Mouse (Mus musculus) forebrain, embryonic 15.5 days (tissue): ENCODE results near the gene Kctd8. TPM values are rescaled to one million over a fixed set of nuclear protein-coding genes. Genes with fewer than 3 reads are reported as not detected.
A peak's percentile ranks its signal among the peaks of the same experiment; 100 is the strongest.

Source experiments
- ATAC-seq: fragments of 200-750 bp; cut with Nextera tagmentation; replicated peaks from 2 replicates; pipeline ENCODE4 v1.8.0; 2017; ENCODE audit warnings: mild to moderate bottlenecking, moderate TSS enrichment, moderate library complexity
- H3K27ac ChIP-seq: fragments of 300-500 bp; sonication (generic); replicated peaks from 2 replicates; pipeline ENCODE4 v1.5.1; 2015; ENCODE audit warnings: mild to moderate bottlenecking, inconsistent platforms
- H3K27me3 ChIP-seq: fragments of 300-500 bp; sonication (generic); 2 replicates; pipeline ENCODE4 v1.6.1; 2015; ENCODE audit warnings: inconsistent platforms
- H3K36me3 ChIP-seq: fragments of 300-500 bp; sonication (generic); 2 replicates; pipeline ENCODE4 v1.6.1; 2015; ENCODE audit warnings: mild to moderate bottlenecking, inconsistent platforms
- H3K4me1 ChIP-seq: fragments of 300-500 bp; sonication (generic); 2 replicates; pipeline ENCODE4 v1.6.1; 2015; ENCODE audit warnings: inconsistent platforms
- H3K4me2 ChIP-seq: fragments of 300-500 bp; sonication (generic); replicated peaks from 2 replicates; pipeline ENCODE4 v1.6.1; 2015; ENCODE audit warnings: mild to moderate bottlenecking, inconsistent platforms
- H3K4me3 ChIP-seq: fragments of 300-500 bp; sonication (generic); 2 replicates; pipeline ENCODE4 v1.5.1; 2015; ENCODE audit warnings: mild to moderate bottlenecking, inconsistent platforms
- H3K9ac ChIP-seq: fragments of 300-500 bp; sonication (generic); replicated peaks from 2 replicates; pipeline ENCODE4 v1.6.1; 2015; ENCODE audit warnings: mild to moderate bottlenecking, inconsistent platforms
- H3K9me3 ChIP-seq: fragments of 300-500 bp; sonication (generic); 2 replicates; pipeline ENCODE4 v1.6.1; 2016; ENCODE audit warnings: inconsistent platforms
- WGBS: fragments of 180-500 bp; shearing (Covaris S2); methylation state at CpG from one replicate; pipeline ENCODE4 v1.1.7; 2015; ENCODE audit warnings: mixed read lengths; 5-methylcytosine and 5-hydroxymethylcytosine counted together
- polyA plus RNA-seq: library from polyadenylated mRNA; unstranded; fragments of >200 nt; fragmentation: Nextera tagmentation; extraction: Ambion mirVana; gene quantifications from 2 replicates; pipeline ENCODE4 v1.2.1, GENCODE M21; 2015

The Kctd8 gene
- 5.9 and 6.6 TPM in 2 replicates for polyA plus RNA-seq

DNA sequence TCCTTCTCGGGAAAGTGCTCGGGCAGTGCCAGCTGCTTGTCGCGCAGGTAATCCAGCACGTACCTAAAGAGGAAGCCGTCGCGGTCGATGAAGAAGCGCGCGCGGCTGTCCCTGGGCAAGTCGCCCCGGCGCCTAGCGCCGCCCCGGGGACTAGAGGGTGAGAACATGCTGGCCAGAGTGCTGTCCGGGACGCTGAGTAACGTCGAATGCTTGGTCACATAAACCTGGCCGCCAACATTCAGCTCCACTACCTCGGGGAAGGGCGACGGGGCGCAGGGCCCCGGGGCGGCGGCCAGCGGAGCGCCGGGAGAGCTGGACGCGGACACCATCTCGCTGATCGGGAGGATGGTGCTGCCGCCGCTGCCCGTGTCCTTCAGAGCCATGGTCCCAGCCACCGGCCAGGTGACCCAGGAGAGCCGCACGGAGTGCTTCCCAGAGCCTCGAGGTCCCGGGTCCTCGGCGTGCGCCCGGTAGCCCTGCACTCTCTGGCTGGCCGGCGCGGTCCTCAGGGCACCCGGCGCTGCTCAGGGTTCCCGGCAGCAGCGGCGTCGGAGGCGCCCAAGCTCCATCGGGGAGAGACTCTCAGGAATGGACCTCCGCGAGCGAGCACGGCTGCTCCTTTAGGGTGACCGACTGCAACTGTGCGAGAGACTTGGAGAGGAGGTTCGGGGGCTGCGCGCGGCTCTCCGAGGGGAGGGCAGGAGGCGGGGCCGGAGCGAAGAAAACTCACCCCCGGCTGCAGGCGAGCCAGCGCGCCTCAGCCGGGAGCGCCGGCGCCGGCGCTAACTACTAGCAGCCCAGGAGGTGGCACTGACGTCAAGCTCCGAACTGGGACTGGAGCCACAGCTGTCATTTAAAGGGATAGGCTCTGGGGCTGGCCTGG is at the start of gene Kctd8:
Kctd8 (minus strand) TSS at position 761 of the 883 bp plus-strand sequence.
- H3K9ac ChIP-seq = peak within 1 kb of the TSS; percentile 67
- peak; percentile 96 for ATAC-seq
- WGBS = under 1% methylated on average over 85 of the region's 87 CpGs

DNA sequence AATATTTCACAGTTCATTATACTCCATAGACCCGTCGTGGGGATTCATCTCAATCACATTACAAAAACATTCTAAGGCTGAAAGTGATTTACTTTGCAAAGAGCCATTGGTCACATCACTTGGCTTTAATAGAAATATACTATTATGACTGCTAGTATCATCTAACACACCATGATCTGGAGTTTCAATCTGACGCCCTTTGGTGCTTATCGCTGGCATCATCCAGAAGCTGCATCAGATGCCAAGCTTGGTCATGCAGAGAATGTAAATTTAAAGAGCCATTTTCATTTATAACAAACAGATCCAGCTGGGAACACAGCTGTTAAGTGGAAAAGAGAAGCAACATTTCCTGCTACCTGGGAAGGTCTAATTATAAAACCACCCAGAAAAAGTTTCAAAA is 37.6 kb upstream of the Kctd8 start:
- Histone ChIP-seq H3K27ac (no peak overlapping the region), H3K4me2 (no peak overlapping the region), H3K4me3 (no peak overlapping the region), H3K4me1 (no peaks in the 10 kb centered on the region), H3K27me3 (no peaks in the 10 kb centered on the region), H3K9ac (no peak overlapping the region), H3K9me3 (no peaks in the 10 kb centered on the region), H3K36me3 (no peaks in the 10 kb centered on the region)
- 88% methylated on average over 4 of the region's 4 CpGs for WGBS
- no peak for ATAC-seq

More for the DNA sequence above, at the start of gene Kctd8:
- peaks cover 18% of the 10 kb centered on the region for H3K4me1 ChIP-seq
- H3K4me2 ChIP-seq = peak within 1 kb of the TSS; percentile 97
- no peaks in the 10 kb centered on the region for H3K9me3 ChIP-seq
- H3K36me3 ChIP-seq = no peaks in the 10 kb centered on the region
- H3K27ac ChIP-seq = no peak within 1 kb of the TSS
- H3K4me3 ChIP-seq = peak within 1 kb of the TSS; percentile 76
- H3K27me3 ChIP-seq = 0 out of 2 replicates have a peak, but pooled peaks cover 10% of the 10 kb centered on the region

DNA sequence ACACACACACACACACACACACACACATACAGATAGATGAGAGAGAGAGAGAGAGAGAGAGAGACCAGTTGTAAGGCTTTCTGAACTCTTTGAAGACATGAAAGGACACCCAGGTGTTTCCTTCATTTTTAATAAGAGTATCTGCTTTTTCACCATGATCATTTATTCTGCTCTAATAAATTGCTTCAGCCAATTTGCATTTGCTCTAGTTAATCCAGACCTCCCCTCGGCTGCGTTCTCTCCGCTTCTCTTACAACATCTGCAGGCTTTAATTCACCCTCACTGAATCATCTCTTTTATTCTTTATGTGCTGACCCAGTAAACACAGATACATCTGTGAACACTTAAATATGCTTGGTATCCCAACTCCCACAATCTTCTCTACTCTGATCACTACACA is 9.1 kb upstream of the Kctd8 start:
- no peak overlapping the region for H3K27ac ChIP-seq
- WGBS = 61% methylated on average over 3 of the region's 3 CpGs

DNA sequence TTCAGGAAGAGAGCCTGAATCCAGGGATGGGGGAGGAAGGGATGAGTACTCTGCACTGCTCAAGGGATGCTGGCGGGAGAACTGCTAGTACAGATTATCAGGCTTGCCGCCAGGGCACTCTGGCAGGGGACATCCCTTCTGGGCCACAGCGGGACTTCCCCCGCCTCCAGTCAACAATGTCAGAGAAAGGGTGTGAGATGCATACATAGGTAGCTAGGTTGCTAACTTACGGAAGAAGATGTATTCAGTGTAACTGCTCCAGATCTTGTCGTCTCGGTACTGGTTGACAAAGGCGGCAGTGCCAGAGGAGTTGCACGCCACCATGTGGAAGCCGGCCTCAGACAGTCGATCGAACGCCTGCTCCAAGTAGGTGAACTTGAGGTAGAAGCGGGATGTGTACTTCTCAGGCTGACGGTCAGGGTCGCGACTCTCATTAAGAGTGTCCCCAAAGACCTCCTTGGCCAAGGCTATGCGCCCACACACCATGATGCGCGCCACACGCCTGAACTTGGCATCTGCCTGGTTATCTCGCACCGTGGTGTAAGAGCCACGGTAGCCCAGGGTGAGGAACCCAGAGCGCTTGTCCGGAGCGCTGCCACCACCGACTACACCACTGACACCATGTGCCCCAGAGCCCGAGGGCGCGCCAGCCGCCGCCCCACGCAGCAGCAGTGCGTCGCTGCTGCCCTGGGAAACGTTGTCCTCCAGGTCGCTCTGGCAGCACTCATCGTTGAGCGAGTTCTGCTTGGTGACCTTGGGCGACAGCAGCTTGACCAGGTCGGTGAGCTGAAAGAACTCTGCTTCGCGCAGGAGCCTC is 1.2 kb downstream of the Kctd8 start:
- peak overlapping the region; percentile 67 for H3K9ac ChIP-seq
- peaks cover 18% of the 10 kb centered on the region for H3K4me1 ChIP-seq
- peak overlapping the region; percentile 76 for H3K4me3 ChIP-seq
- no peaks in the 10 kb centered on the region for H3K36me3 ChIP-seq
- no peaks in the 10 kb centered on the region for H3K9me3 ChIP-seq
- H3K4me2 ChIP-seq = peak overlapping the region; percentile 97
- H3K27ac ChIP-seq = no peak overlapping the region
- ATAC-seq = peak; percentile 52
- WGBS = under 1% methylated on average over 44 of the region's 44 CpGs
- H3K27me3 ChIP-seq = 0 out of 2 replicates have a peak, but pooled peaks cover 10% of the 10 kb centered on the region

More for the DNA sequence above, 9.1 kb upstream of the Kctd8 start:
- Histone ChIP-seq H3K36me3 (no peaks in the 10 kb centered on the region), H3K4me1 (no peaks in the 10 kb centered on the region), H3K4me3 (no peak overlapping the region), H3K9me3 (no peaks in the 10 kb centered on the region), H3K4me2 (no peak overlapping the region), H3K27me3 (no peaks in the 10 kb centered on the region), H3K9ac (no peak overlapping the region)
- ATAC-seq = no peak

DNA sequence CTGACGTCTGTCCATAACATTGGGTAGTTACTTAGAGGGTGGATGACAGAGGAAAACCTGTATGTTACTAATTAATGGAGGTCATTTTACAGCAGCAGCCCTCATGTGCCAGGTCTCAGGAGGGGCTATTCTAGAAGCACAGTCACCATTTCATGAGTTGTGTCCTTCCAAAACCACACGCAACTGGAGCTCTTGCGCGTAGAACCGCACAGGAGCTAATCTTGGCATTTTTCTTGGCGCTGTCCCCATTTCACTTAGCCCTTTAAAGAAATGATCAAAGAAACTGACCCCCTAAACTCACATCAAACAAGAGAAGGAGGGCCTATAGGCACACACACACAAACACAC is 1.9 kb downstream of the Kctd8 start:
- ATAC-seq = no peak
- 74% methylated on average over 6 of the region's 6 CpGs for WGBS
- Histone ChIP-seq H3K27ac (no peak overlapping the region), H3K4me3 (peak overlapping the region; percentile 76), H3K27me3 (0 out of 2 replicates have a peak, but pooled peaks cover 10% of the 10 kb centered on the region), H3K4me1 (peaks cover 18% of the 10 kb centered on the region), H3K9ac (no peak overlapping the region), H3K4me2 (peak overlapping the region; percentile 97), H3K9me3 (no peaks in the 10 kb centered on the region), H3K36me3 (no peaks in the 10 kb centered on the region)

DNA sequence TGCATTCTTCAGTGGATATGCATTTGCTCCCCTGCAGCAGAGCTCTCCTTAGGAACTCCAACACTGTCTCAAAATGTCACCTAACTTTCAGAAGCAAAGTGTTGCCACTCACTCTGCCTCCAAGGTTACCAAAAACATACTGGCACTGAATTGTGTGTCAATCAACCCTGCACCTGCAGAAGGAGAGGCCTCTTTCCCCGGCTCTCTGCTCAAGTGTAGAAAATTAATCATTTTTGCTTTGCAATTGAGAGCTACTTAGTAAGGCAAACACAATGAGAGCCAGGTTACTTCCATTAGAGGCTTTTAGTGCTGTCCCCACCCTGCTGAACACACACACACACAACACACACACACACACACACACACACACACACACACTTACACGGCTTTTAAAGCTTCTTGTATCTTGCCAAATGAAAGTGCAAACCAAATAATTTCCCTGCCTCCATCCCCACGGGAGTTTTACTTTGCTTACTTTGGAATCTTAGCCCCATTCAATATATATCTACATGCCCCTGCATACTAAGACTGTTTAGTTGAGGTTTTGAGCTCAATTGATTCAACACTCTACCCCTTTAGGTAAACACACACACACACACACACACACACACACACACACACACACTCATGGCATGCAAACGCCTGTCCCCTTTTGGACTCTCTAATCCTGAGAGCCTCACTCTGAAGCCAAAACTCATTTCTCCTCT is 2.4 kb downstream of the Kctd8 start:
- Histone ChIP-seq H3K4me1 (peaks cover 18% of the 10 kb centered on the region), H3K36me3 (no peaks in the 10 kb centered on the region), H3K4me2 (peak overlapping the region; percentile 97), H3K4me3 (peak overlapping the region; percentile 76), H3K9me3 (no peaks in the 10 kb centered on the region), H3K9ac (no peak overlapping the region), H3K27me3 (0 out of 2 replicates have a peak, but pooled peaks cover 10% of the 10 kb centered on the region), H3K27ac (no peak overlapping the region)
- 33% methylated on average over 4 of the region's 4 CpGs for whole genome bisulfite sequencing
- no peak for ATAC-seq

DNA sequence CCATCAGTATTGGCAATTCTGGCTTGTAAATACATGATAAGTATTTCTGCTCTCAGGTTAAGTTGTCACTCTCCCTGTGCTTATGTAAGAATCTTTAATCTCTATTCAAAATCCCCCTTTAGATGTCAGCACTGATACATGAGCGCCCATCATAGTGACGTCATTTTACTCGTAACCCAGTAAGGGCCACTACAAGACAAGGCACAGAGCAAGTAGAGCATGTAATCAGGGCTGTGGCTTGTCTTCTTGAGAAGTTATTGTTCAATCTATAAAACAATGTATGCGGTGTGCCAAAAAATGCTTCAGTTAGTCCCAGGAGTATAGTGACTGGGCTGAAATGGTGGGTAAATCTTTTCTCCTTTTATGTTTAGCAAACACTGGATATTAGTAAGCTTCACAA is 13.9 kb downstream of the Kctd8 start:
- Histone ChIP-seq H3K4me1 (no peaks in the 10 kb centered on the region), H3K27me3 (no peaks in the 10 kb centered on the region), H3K4me3 (no peak overlapping the region), H3K4me2 (no peak overlapping the region), H3K9ac (no peak overlapping the region), H3K27ac (no peak overlapping the region), H3K9me3 (no peaks in the 10 kb centered on the region), H3K36me3 (no peaks in the 10 kb centered on the region)
- 67% methylated on average over 4 of the region's 4 CpGs for WGBS
- ATAC-seq = no peak

DNA sequence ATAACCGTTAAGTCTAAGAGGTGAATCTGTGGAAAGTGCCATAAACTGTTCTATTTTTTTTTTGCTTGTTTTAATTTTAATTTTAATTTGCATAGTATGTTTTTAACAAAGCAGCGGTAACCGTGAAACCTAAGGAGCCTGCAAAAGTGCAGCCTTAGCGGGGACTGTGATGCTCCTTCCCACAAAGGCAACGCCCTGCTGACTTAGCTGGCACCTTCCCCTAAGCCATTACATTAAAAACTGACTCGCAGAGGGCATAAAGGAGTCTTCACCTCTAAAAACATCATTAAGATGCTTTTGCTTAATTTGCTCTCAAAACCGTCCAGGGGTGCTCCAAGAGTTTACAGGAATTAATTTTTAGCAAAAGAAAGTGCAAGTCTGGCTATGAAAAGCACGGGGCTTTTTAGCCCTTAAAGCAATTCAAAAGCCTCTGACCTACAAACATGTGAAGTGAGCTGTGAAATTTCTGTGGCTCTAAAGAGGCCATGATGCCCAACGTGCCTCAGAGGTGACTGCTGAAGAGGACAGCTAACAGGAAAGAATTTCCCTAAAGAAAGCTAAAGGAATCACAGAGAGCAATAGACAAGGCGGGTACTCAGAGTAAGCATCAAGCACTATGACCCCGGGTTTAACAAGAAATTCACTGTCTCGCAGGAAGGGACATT is 16.8 kb downstream of the Kctd8 start:
- no peak overlapping the region for H3K4me2 ChIP-seq
- no peak overlapping the region for H3K9ac ChIP-seq
- H3K4me3 ChIP-seq = no peak overlapping the region
- H3K4me1 ChIP-seq = no peaks in the 10 kb centered on the region
- WGBS = 16% methylated on average over 12 of the region's 12 CpGs
- no peaks in the 10 kb centered on the region for H3K27me3 ChIP-seq
- ATAC-seq = no peak
- H3K27ac ChIP-seq = no peak overlapping the region
- H3K9me3 ChIP-seq = no peaks in the 10 kb centered on the region
- H3K36me3 ChIP-seq = no peaks in the 10 kb centered on the region

DNA sequence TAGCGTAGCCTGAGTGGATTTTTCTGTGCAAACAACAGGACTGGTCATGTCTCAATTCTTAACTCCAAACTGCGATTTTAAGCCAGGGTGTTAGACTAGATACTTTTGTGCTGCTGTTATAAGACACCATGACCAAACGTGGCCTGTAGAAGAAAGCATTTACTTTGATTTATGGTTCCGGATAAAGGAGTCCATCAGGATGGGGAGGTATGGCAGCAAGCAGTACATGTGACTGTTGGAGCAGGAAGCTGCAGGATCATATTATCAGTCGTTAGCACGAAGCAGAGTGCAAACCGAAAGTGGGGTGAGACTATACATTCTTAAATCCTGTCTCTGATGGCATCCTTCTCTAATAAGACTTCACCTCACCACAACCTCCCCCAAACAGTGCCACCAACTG is 28.9 kb downstream of the Kctd8 start:
- no peak overlapping the region for H3K4me3 ChIP-seq
- H3K9me3 ChIP-seq = no peaks in the 10 kb centered on the region
- no peaks in the 10 kb centered on the region for H3K4me1 ChIP-seq
- no peak overlapping the region for H3K9ac ChIP-seq
- H3K27me3 ChIP-seq = no peaks in the 10 kb centered on the region
- ATAC-seq = no peak
- H3K4me2 ChIP-seq = no peak overlapping the region
- WGBS = 86% methylated on average over 7 of the region's 7 CpGs
- H3K27ac ChIP-seq = no peak overlapping the region
- no peaks in the 10 kb centered on the region for H3K36me3 ChIP-seq

DNA sequence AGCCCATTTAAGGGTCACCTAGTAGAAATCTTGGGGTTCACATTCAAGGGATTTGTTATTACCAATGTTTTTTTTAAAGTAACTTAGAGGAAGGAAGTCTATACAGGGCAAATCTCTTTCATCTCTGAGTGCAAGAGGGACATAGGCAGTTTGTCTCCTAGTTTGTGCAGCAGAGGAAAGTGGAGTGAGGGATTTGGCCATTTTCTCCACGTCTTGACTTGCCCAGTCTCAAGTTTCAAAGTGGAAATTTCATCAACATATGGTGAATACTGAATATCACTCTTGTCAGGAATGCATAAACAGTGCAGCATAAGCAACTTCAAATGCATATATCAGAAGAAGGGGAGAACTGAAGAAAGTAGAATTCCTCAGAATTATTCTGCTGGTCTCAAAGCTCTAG is 39.8 kb downstream of the Kctd8 start:
- no peak overlapping the region for H3K27ac ChIP-seq
- no peaks in the 10 kb centered on the region for H3K36me3 ChIP-seq
- H3K4me2 ChIP-seq = no peak overlapping the region
- ATAC-seq = no peak
- 55% methylated on average over 1 of the region's 1 CpGs for WGBS
- no peak overlapping the region for H3K4me3 ChIP-seq
- no peak overlapping the region for H3K9ac ChIP-seq
- H3K27me3 ChIP-seq = no peaks in the 10 kb centered on the region
- H3K9me3 ChIP-seq = no peaks in the 10 kb centered on the region
- H3K4me1 ChIP-seq = no peaks in the 10 kb centered on the region

DNA sequence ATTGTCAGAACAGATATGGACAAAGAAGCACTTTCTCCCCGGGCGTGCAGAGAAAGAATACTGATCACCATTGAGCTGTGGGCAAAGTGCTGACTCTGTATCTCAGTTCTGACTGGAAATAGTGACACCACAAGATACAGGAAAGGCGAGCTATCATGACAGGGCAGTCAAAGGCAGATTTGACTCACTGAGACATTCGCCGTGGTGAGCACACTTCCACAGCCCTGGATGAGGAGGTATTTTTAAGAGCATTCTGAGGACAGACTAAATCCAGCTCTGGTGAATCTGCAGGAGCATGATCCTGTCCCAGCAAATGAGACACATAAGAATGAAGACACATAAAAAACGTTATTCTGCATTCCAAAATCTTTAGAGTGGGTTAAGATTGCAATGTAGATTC is 49.1 kb downstream of the Kctd8 start:
- Histone ChIP-seq H3K4me3 (no peak overlapping the region), H3K9ac (no peak overlapping the region), H3K9me3 (no peaks in the 10 kb centered on the region), H3K36me3 (no peaks in the 10 kb centered on the region), H3K4me2 (no peak overlapping the region), H3K4me1 (no peaks in the 10 kb centered on the region), H3K27me3 (no peaks in the 10 kb centered on the region), H3K27ac (no peak overlapping the region)
- 85% methylated on average over 6 of the region's 6 CpGs for WGBS
- ATAC-seq = no peak
